Mouse (Mus musculus): ENCODE measurements around the gene Mms22l. TPM values are rescaled to one million over a fixed set of nuclear protein-coding genes. Genes with fewer than 3 reads are reported as not detected.

Mms22l gene
- polyA plus RNA-seq (2021; fragmentation: Nextera tagmentation): 0.74 and 0.98 TPM in 2 replicates
- long read RNA-seq, experiment 1, partial matches to known transcripts: 0 of 1 reads
- long read RNA-seq, experiment 1, other reads (novel, unspliced or antisense): 0 of 1 reads
- long read RNA-seq, experiment 2, partial matches to known transcripts: 0 of 3 reads
- long read RNA-seq, experiment 2, other reads (novel, unspliced or antisense): 1 of 3 reads

GRCm38 (mm10) chr4:24496116-24496952 lies at the start of gene Mms22l:
Gene Mms22l (plus strand): TSS chr4:24496451.

